Mouse (Mus musculus) kidney, embryonic 14.5 days (tissue): ENCODE measurements around the gene Gm13762. TPM values are rescaled to one million over a fixed set of nuclear protein-coding genes. Genes with fewer than 3 reads are reported as not detected.
"Not testable (repeated sequence)": the region's sequence is repeated elsewhere in the genome, so short reads cannot be mapped to it uniquely, and the experiment has no call there.

Source experiments
- ATAC-seq: fragments of 200-750 bp; cut with Nextera tagmentation; 2 replicates; pipeline ENCODE4 v1.8.0; 2017; ENCODE audit warnings: moderate number of reproducible peaks, mild to moderate bottlenecking, moderate TSS enrichment, moderate library complexity; ENCODE audit not compliant: low FRiP score, low TSS enrichment
- H3K27ac ChIP-seq: fragments of 300-500 bp; sonication (generic); 2 replicates; pipeline ENCODE4 v1.5.1; 2014; ENCODE audit warnings: low read depth, mild to moderate bottlenecking, low read length, moderate library complexity, mixed read lengths
- H3K27me3 ChIP-seq: fragments of 300-500 bp; sonication (generic); 2 replicates; pipeline ENCODE4 v1.6.1; 2014; ENCODE audit warnings: mild to moderate bottlenecking, low read length; ENCODE audit not compliant: control insufficient read depth, insufficient read depth
- H3K36me3 ChIP-seq: fragments of 300-500 bp; sonication (generic); 2 replicates; pipeline ENCODE4 v1.6.1; 2014; ENCODE audit warnings: low read length, mixed read lengths; ENCODE audit not compliant: control insufficient read depth, insufficient read depth
- H3K4me1 ChIP-seq: fragments of 300-500 bp; sonication (generic); 2 replicates; pipeline ENCODE4 v1.6.1; 2014; ENCODE audit warnings: low read length, mixed read lengths; ENCODE audit not compliant: control insufficient read depth, insufficient read depth
- H3K4me2 ChIP-seq: fragments of 300-500 bp; sonication (generic); replicated peaks from 2 replicates; pipeline ENCODE4 v1.6.1; 2014; ENCODE audit warnings: low read depth, mild to moderate bottlenecking, low read length
- H3K4me3 ChIP-seq: fragments of 300-500 bp; sonication (generic); 2 replicates; pipeline ENCODE4 v1.5.1; 2014; ENCODE audit warnings: mild to moderate bottlenecking, low read length
- H3K9ac ChIP-seq: fragments of 300-500 bp; sonication (generic); 2 replicates; pipeline ENCODE4 v1.6.1; 2014; ENCODE audit warnings: low read depth, mild to moderate bottlenecking, low read length, moderate library complexity
- H3K9me3 ChIP-seq: fragments of 300-500 bp; sonication (generic); 2 replicates; pipeline ENCODE4 v1.6.1; 2016; ENCODE audit warnings: low read length; ENCODE audit not compliant: control insufficient read depth
- WGBS: fragments of 180-500 bp; shearing (Covaris S2); extraction: QIAGEN DNeasy Blood & Tissue Kit; methylation state at CpG from one replicate; pipeline ENCODE4 v1.1.7; 2014; 5-methylcytosine and 5-hydroxymethylcytosine counted together
- polyA plus RNA-seq: library from polyadenylated mRNA; unstranded; fragments of >200 nt; fragmentation: Nextera tagmentation; extraction: Ambion mirVana; gene quantifications from 2 replicates; pipeline ENCODE4 v1.2.1, GENCODE M21; 2014

Gm13762 gene
- not detected in 2 replicates for polyA plus RNA-seq

DNA sequence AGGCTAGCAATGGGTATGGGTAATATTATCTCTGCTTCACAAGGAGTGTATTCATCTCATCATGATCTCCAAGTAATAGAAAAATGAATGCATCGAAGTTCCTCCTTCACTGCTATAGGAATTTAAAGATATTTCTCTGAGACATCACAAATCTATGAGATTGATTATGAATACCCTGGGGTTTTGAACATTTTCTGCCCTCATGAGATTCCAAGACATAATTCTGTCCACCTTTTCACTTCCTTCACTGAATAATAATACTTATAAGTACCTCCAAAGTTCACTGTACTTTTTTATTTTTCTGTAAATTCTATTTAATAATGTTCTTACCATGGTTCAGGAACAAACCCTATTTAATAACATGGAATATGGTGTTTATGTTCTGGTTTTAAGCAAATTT lies at the start of gene Gm13762:
Gene Gm13762, minus strand, starts transcription at position 101 of the 400 bp plus-strand sequence.
- Histone ChIP-seq H3K9me3 (no peaks in the 10 kb centered on the region), H3K4me1 (no peaks in the 10 kb centered on the region)
- 79% methylated on average over 1 of the region's 1 CpGs for WGBS

DNA sequence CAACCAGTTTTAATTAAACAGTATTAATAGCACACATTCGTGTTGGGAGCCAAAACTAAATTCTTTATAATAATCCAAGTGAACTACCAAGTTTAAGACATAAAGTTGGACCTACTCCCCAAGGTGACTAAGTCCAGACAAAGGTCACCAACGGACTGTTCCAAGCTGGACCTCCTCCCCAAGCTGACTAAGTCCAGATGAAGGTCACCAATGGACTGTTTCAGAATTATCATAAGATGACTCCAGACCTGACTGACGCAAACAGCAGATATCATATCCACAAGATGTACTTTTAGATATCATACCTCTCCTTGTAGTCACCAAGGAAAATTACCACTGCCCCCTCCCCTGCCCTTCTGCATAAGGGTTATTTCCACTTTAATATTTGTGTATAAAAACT lies 41.4 kb upstream of the Gm13762 start:
- H3K9ac ChIP-seq, H3K4me1 ChIP-seq, H3K36me3 ChIP-seq, H3K27me3 ChIP-seq, H3K4me3 ChIP-seq, H3K9me3 ChIP-seq, H3K4me2 ChIP-seq, H3K27ac ChIP-seq, ATAC-seq: not testable (repeated sequence)
- 73% methylated on average over 3 of the region's 3 CpGs for WGBS

More for the DNA sequence above, at the start of gene Gm13762:
- H3K36me3 ChIP-seq = no peaks in the 10 kb centered on the region
- H3K4me3 ChIP-seq = no peak within 1 kb of the TSS
- no peak within 1 kb of the TSS for H3K4me2 ChIP-seq
- no peak within 1 kb of the TSS for H3K27ac ChIP-seq
- H3K9ac ChIP-seq = no peak within 1 kb of the TSS
- no peaks in the 10 kb centered on the region for H3K27me3 ChIP-seq
- ATAC-seq = no peak

GRCm38 (mm10) chr2:89018240-89018639 lies 38.2 kb upstream of the Gm13762 start, which contains the start of gene Olfr1216:
Olfr1216 (minus strand) TSS chr2:89018340.
- no peaks in the 10 kb centered on the region for H3K27me3 ChIP-seq
- no peaks in the 10 kb centered on the region for H3K4me1 ChIP-seq
- no peaks in the 10 kb centered on the region for H3K36me3 ChIP-seq
- H3K9me3 ChIP-seq = no peaks in the 10 kb centered on the region
- no peak within 1 kb of the TSS for H3K9ac ChIP-seq
- no peak for ATAC-seq
- H3K27ac ChIP-seq = no peak within 1 kb of the TSS
- no peak within 1 kb of the TSS for H3K4me3 ChIP-seq
- 77% methylated on average over 1 of the region's 1 CpGs for WGBS
- H3K4me2 ChIP-seq = no peak within 1 kb of the TSS

DNA sequence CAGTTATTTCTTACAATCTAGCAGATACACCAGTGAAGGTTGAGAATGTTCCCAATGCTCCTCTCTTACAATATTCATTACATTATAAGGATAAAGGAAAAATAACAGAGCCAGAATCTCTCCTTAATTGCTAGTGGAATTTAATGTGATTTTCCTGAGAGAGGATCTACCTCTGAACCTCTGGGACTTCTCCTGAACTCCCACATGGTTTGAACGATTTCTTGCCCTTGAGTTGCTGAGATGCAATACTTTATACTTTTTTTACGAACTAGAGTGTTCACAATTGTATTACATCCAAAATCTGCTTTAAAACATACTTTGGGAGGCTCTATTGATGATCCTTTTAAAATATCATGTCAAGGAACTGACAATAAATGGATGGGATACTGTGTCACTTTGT lies 26.8 kb upstream of the Gm13762 start, which contains the start of gene Olfr1215:
Gene Olfr1215, minus strand, starts transcription at position 101 of the 400 bp plus-strand sequence.
- H3K27me3 ChIP-seq = no peaks in the 10 kb centered on the region
- no peak within 1 kb of the TSS for H3K27ac ChIP-seq
- H3K9ac ChIP-seq = no peak within 1 kb of the TSS
- no peak for ATAC-seq
- H3K4me2 ChIP-seq = no peak within 1 kb of the TSS
- H3K4me3 ChIP-seq = no peak within 1 kb of the TSS
- no peaks in the 10 kb centered on the region for H3K4me1 ChIP-seq
- H3K36me3 ChIP-seq = no peaks in the 10 kb centered on the region
- no peaks in the 10 kb centered on the region for H3K9me3 ChIP-seq
- 81% methylated on average over 2 of the region's 2 CpGs for WGBS

DNA sequence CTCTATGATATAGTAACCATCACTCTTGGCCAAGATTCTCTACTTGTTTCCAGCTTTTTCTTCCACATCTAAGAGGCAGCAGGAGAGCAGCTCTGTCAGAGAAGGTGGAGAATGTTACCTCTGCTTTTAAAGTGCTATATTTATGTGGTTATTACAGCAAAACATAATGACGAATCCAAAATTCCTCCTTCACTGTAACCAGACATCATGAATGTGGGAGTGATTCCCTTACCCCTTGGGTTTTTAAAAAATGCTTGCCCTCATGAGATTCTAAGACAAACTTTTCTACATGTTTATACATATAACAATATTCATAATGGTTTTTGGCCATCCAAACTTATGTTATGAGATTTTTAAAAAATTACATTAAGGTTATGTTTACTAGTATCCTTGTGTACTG lies 12.5 kb upstream of the Gm13762 start, which contains the start of gene Olfr1214:
Gene Olfr1214, minus strand, starts transcription at position 101 of the 400 bp plus-strand sequence.
- Histone ChIP-seq H3K9ac (no peak within 1 kb of the TSS), H3K4me1 (no peaks in the 10 kb centered on the region), H3K4me2 (no peak within 1 kb of the TSS), H3K27ac (no peak within 1 kb of the TSS), H3K36me3 (no peaks in the 10 kb centered on the region), H3K4me3 (no peak within 1 kb of the TSS), H3K27me3 (no peaks in the 10 kb centered on the region), H3K9me3 (no peaks in the 10 kb centered on the region)
- no peak for ATAC-seq
- WGBS = 87% methylated on average over 1 of the region's 1 CpGs

GRCm38 (mm10) chr2:88953669-88954068 lies 26.4 kb downstream of the Gm13762 start, which contains the start of gene Olfr1212:
Olfr1212 (plus strand) TSS chr2:88953969.
- no peak within 1 kb of the TSS for H3K27ac ChIP-seq
- no peak within 1 kb of the TSS for H3K4me2 ChIP-seq
- no peaks in the 10 kb centered on the region for H3K9me3 ChIP-seq
- no peaks in the 10 kb centered on the region for H3K36me3 ChIP-seq
- H3K27me3 ChIP-seq = no peaks in the 10 kb centered on the region
- no peak within 1 kb of the TSS for H3K4me3 ChIP-seq
- no peak within 1 kb of the TSS for H3K9ac ChIP-seq
- no peaks in the 10 kb centered on the region for H3K4me1 ChIP-seq
- ATAC-seq = no peak

DNA sequence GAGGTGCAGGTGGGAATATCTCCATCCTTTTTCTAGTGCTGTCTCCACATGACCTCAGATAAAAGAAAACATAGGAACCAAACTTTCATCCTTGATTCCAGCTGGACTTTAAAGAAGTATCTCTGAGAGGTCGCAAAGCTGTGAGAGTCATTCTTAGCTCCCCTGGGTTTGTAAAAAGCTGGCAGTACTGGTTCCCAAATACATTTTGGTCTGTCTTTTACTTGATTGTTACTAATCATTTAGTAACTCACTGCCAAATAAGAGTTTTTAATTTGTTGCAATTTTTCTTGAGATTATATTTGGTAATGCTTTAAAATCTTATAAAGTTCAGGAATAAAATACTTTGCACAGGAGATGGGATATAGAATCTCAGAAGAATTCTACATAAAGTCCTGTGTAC lies 42.1 kb downstream of the Gm13762 start, which contains the start of gene Olfr1211:
Gene Olfr1211, minus strand, starts transcription at position 101 of the 400 bp plus-strand sequence.
- Histone ChIP-seq H3K9me3 (no peaks in the 10 kb centered on the region), H3K9ac (no peak within 1 kb of the TSS), H3K4me2 (no peak within 1 kb of the TSS), H3K4me3 (no peak within 1 kb of the TSS), H3K4me1 (no peaks in the 10 kb centered on the region), H3K36me3 (no peaks in the 10 kb centered on the region), H3K27ac (no peak within 1 kb of the TSS), H3K27me3 (no peaks in the 10 kb centered on the region)
- ATAC-seq = no peak
- 100% methylated on average over 1 of the region's 1 CpGs for WGBS

Other genes with a start within 250 kb of the Gm13762 start
- gene Olfr1197, start 247.9 kb downstream of the Gm13762 start, polyA plus RNA-seq = not detected in 2 replicates
- not detected in 2 replicates for gene Olfr1198, start 228.9 kb downstream of the Gm13762 start, polyA plus RNA-seq
- gene Olfr1199, start 219.8 kb downstream of the Gm13762 start, polyA plus RNA-seq = not detected in 2 replicates
- gene Olfr1200, start 209.8 kb downstream of the Gm13762 start, polyA plus RNA-seq = not detected in 2 replicates
- gene Olfr1201, start 187.2 kb downstream of the Gm13762 start, polyA plus RNA-seq = not detected in 2 replicates
- not detected in 2 replicates for gene Olfr1202, start 165.8 kb downstream of the Gm13762 start, polyA plus RNA-seq
- not detected in 2 replicates for gene Olfr1205, start 150.5 kb downstream of the Gm13762 start, polyA plus RNA-seq
- gene Olfr1204, start 131.0 kb downstream of the Gm13762 start, polyA plus RNA-seq = not detected in 2 replicates
- not detected in 2 replicates for gene Olfr1206, start 117.0 kb downstream of the Gm13762 start, polyA plus RNA-seq
- not detected in 2 replicates for gene Olfr1208, start 78.0 kb downstream of the Gm13762 start, polyA plus RNA-seq
- gene Olfr1209, start 65.1 kb downstream of the Gm13762 start, polyA plus RNA-seq = not detected in 2 replicates
- not detected in 2 replicates for gene Olfr1211, start 42.2 kb downstream of the Gm13762 start, polyA plus RNA-seq
- gene Olfr1212, start 26.3 kb downstream of the Gm13762 start, polyA plus RNA-seq = not detected in 2 replicates
- gene Olfr1214, start 12.4 kb upstream of the Gm13762 start, polyA plus RNA-seq = not detected in 2 replicates
- not detected in 2 replicates for gene Olfr1215, start 26.7 kb upstream of the Gm13762 start, polyA plus RNA-seq
- not detected in 2 replicates for gene Olfr1216, start 38.1 kb upstream of the Gm13762 start, polyA plus RNA-seq
- not detected in 2 replicates for gene Olfr1217, start 51.8 kb upstream of the Gm13762 start, polyA plus RNA-seq
- gene Olfr1218, start 80.9 kb upstream of the Gm13762 start, polyA plus RNA-seq = not detected in 2 replicates
- not detected in 2 replicates for gene Olfr1219, start 103.2 kb upstream of the Gm13762 start, polyA plus RNA-seq
- gene Olfr1220, start 126.6 kb upstream of the Gm13762 start, polyA plus RNA-seq = not detected in 2 replicates
- gene Olfr1221, start 137.0 kb upstream of the Gm13762 start, polyA plus RNA-seq = not detected in 2 replicates
- not detected in 2 replicates for gene Olfr1222, start 152.8 kb upstream of the Gm13762 start, polyA plus RNA-seq
- gene Olfr1223, start 171.3 kb upstream of the Gm13762 start, polyA plus RNA-seq = not detected in 2 replicates
- gene Olfr1224-ps1, start 183.8 kb upstream of the Gm13762 start, polyA plus RNA-seq = not detected in 2 replicates
- not detected in 2 replicates for gene Olfr1225, start 194.4 kb upstream of the Gm13762 start, polyA plus RNA-seq
- gene Olfr1226, start 219.8 kb upstream of the Gm13762 start, polyA plus RNA-seq = not detected in 2 replicates